Mouse (Mus musculus) erythroblast, adult 5-6 weeks (primary cell): ENCODE measurements around the gene 9230104L09Rik. TPM values are rescaled to one million over a fixed set of nuclear protein-coding genes. Genes with fewer than 3 reads are reported as not detected.
A peak's percentile ranks its signal among the peaks of the same experiment; 100 is the strongest.

ENCODE experiments used
- ATAC-seq: replicated peaks from 2 replicates; pipeline ENCODE4 v1.8.0; 2016; ENCODE audit warnings: moderate number of reproducible peaks, mild to moderate bottlenecking, moderate TSS enrichment, inconsistent platforms; ENCODE audit not compliant: poor library complexity, low FRiP score, severe bottlenecking
- total RNA-seq, 2 experiments: library from RNA; stranded (forward) in 1 of 2; stranded (reverse) in 1 of 2; fragments of 150-400 nt in 1 of 2; fragments of 200-764, 138-1000 nt in 1 of 2; gene quantifications; 2 replicates each; pipeline versions ENCODE4 v1.2.3 to v1.2.4; 2015 to 2017; ENCODE audit warnings: low replicate concordance in 2 of 2

The 9230104L09Rik gene
- total RNA-seq (2015; ENCODE audit: low replicate concordance) (not detected in 2 replicates), total RNA-seq (2017; ENCODE audit: low replicate concordance) (not detected in 2 replicates)

GRCm38 (mm10) chr2:148864966-148865365, at the start of gene 9230104L09Rik:
Gene 9230104L09Rik (minus strand): TSS chr2:148865038.
- no peak for ATAC-seq

GRCm38 (mm10) chr2:148902286-148902685, 37.4 kb upstream of the 9230104L09Rik start:
- peak; percentile 77; the same call in 1 of the 2 replicates for ATAC-seq

GRCm38 (mm10) chr2:148900305-148900704, 35.5 kb upstream of the 9230104L09Rik start:
- ATAC-seq = no peak

GRCm38 (mm10) chr2:148896219-148896618, 31.4 kb upstream of the 9230104L09Rik start:
- ATAC-seq = no peak

- ATAC-seq = no peak
Measured at GRCm38 (mm10) chr2:148893107-148893506, 28.3 kb upstream of the 9230104L09Rik start.

GRCm38 (mm10) chr2:148890021-148890851, 25.4 kb upstream of the 9230104L09Rik start:
- no peak for ATAC-seq

GRCm38 (mm10) chr2:148889331-148890010, 24.6 kb upstream of the 9230104L09Rik start:
- no peak for ATAC-seq

- ATAC-seq = no peak
Measured at GRCm38 (mm10) chr2:148888872-148889271, 24.0 kb upstream of the 9230104L09Rik start.

GRCm38 (mm10) chr2:148884738-148885137, 19.9 kb upstream of the 9230104L09Rik start:
- ATAC-seq = no peak

- no peak for ATAC-seq
Measured at GRCm38 (mm10) chr2:148879199-148879598, 14.4 kb upstream of the 9230104L09Rik start.

GRCm38 (mm10) chr2:148878641-148879130, 13.8 kb upstream of the 9230104L09Rik start:
- ATAC-seq = no peak

GRCm38 (mm10) chr2:148877016-148877770, 12.4 kb upstream of the 9230104L09Rik start:
- no peak for ATAC-seq

GRCm38 (mm10) chr2:148875335-148875811, 10.5 kb upstream of the 9230104L09Rik start, which contains the start of gene Cst3:
Gene Cst3 (minus strand): TSS chr2:148875692.
- ATAC-seq = peak; percentile 93

- peak; percentile 59 for ATAC-seq
Measured at GRCm38 (mm10) chr2:148874617-148875334, 9.9 kb upstream of the 9230104L09Rik start.

- ATAC-seq = no peak
Measured at GRCm38 (mm10) chr2:148874224-148874616, 9.4 kb upstream of the 9230104L09Rik start.

GRCm38 (mm10) chr2:148872860-148873259, 8.0 kb upstream of the 9230104L09Rik start:
- no peak for ATAC-seq

GRCm38 (mm10) chr2:148870526-148870925, 5.7 kb upstream of the 9230104L09Rik start:
- no peak for ATAC-seq

GRCm38 (mm10) chr2:148868959-148869358, 4.1 kb upstream of the 9230104L09Rik start:
- no peak for ATAC-seq

GRCm38 (mm10) chr2:148861693-148862092, 3.1 kb downstream of the 9230104L09Rik start:
- ATAC-seq = no peak
